Mouse (Mus musculus) right cerebral cortex, postnatal 25 days (tissue): Measurements from ENCODE around the gene Zfp992.
"Not testable (repeated sequence)": the region's sequence is repeated elsewhere in the genome, so short reads cannot be mapped to it uniquely, and the experiment has no call there.

Source experiments
- DNase-seq: peaks from one replicate; pipeline ENCODE4 v3.0.0; 2022

The Zfp992 gene

GRCm38 (mm10) chr4:146448950-146449349, at the start of gene Zfp992:
Gene Zfp992, plus strand, starts transcription at chr4:146449023.
- DNase-seq: not testable (repeated sequence)

DNA sequence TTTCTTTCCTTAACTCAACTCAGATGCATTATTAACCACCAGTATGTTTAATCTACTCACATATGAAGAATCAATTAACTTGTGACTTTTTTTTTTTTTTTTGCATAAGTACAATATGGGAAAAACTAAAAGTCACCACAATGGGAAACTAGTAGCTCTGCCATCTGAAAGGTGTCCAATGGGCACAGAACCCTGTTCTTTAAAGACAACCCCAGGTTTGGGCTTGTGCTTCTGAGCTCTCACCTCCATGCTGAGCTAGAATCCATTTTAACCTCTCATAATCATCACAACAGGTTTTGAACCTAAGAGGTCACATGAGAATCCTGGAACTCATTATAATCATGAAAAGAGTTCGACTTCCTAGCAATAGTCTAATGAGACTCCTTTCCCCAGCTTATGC, 19.4 kb upstream of the Zfp992 start:
- DNase-seq: not testable (repeated sequence)

DNA sequence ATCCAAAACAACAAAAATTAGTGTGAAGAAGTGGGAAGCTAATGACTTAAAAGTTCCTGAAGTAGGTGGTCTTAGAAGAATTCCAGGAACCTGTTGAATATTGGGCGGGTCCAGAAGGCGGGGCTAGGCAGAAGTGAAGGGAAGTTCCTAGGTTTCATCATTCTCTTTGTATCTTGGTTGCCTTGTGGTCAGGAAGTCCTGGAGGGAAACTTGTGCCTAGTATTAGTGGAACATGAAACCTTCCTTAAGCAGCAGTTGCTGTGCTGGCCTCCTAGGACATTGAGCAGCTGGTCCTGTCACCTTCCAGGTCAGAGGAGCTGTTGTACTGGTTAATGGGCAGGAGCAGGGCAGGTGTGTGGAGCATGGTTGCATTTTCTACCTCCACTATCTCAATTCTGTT, 17.9 kb upstream of the Zfp992 start:
- not testable (repeated sequence) for DNase-seq

- not testable (repeated sequence) for DNase-seq
Measured at GRCm38 (mm10) chr4:146435539-146435938, 13.3 kb upstream of the Zfp992 start.

DNA sequence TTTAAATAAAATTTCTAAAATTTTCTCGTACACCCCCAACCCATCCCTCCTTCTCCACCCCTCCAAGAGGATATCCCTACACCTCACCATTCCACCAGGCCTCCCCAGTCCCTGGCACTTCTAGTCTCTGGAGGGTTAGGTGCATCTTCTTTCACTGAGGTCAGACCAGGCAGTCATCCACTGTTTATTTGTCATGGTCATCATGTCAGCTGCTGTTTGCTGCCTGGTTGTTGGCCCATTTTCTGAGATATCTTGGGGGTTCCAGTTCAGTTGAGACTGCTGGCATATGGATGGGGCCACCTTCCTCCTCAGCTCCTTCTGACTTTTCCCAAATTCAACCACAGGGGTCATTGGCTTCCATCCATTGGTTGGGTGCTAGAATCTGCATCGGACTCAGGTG, 11.6 kb upstream of the Zfp992 start:
- DNase-seq: not testable (repeated sequence)

DNA sequence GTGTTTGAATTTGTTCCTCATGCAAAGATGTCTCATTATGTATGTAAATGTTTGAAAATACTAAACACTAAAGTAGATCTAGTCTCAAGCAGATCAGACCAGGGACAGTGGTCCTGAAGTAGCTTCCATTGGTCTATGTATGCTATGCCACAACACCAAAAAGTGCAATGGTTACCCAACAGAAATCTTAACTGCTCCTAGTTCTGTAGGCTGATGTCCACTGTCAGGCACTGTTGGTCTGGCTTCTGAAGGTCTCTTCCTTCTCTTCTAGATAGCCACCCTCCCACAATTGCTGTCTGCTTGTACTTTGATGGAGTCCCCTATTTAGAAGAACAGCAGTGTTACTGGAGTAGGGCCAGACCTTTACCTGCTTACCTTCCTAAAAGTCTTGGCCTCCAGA, 4.5 kb upstream of the Zfp992 start:
- DNase-seq: not testable (repeated sequence)

DNA sequence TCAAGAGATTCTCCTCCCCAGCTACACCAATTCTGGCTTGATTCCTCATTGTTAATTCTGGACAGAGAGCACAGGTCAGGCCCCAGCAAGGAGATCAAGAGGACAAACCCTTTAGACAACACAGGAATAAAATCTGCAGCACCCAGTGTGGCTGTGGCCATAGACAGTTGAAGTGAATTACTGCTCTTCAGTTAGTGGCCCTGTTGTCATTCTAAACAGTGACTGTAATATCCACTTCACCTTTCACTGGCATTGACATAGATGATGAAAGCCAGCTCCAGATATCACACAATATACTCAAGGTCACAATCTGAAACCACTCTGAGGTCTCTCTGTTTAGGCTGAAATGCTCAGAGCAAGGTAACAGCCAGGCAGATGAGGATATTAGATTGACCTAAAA, 3.7 kb upstream of the Zfp992 start:
- DNase-seq: not testable (repeated sequence)

DNA sequence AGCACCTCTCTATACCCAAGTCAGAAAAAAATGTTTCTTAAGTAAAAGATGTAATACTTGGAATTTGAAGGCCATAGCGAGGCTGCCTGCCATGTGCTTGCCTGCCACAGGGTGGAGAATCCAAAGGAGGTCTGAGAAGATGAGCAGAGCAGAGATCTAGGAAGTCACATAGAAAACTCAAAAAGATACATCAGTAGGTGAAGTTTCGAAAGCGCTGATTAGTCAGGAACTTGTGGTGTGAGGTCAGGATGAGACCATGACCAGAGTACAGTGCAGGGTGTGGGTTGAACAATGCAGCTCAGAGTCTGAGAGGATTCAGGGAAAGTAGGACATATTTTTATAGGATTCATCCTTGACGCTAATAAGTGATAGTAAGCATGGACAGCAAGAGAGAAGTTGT, 2.7 kb upstream of the Zfp992 start:
- DNase-seq: not testable (repeated sequence)

GRCm38 (mm10) chr4:146447016-146447415, 1.8 kb upstream of the Zfp992 start:
- not testable (repeated sequence) for DNase-seq

- DNase-seq: not testable (repeated sequence)
Measured at GRCm38 (mm10) chr4:146449711-146450110, 888 bp downstream of the Zfp992 start.

GRCm38 (mm10) chr4:146452576-146452975, 3.8 kb downstream of the Zfp992 start:
- not testable (repeated sequence) for DNase-seq

DNA sequence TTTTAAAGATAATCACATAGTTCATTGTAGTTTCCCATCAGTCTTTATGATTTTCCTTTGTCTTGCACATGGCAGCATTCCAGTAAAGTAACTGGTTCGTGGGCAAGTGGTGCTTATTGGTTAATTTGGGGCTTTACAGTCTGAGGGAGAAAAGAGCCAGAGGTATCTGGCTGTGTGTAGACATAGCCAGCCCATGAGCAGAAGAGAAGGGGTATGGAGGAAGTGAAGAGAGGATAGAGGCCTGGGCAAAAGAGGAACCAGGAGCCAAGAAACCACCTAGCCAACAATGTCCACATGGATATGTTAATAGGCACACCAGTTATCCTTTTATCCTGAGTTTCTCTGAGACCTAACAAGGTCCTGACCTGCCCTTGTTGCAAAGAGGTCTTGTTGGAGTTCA, 5.3 kb downstream of the Zfp992 start:
- not testable (repeated sequence) for DNase-seq

DNA sequence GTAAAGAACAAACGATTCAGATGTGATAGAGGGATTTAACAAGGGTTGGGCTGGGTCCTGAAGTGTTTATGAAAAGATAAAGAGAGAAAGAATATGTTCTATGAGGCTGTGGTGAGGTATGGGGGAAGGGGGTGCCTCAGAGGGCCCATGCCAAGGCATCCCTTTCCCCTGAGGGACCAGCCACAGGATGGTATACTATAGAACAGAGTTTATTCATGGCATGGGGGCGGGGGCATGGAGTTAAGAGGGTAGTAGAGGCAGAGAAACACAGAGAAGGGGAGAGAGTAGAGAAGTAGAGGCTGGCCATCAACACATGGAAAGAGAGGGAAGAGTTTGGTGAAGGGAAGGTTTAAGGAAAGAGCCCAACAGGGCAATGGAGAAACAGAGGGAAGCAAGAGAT, 6.1 kb downstream of the Zfp992 start:
- DNase-seq: no peak

DNA sequence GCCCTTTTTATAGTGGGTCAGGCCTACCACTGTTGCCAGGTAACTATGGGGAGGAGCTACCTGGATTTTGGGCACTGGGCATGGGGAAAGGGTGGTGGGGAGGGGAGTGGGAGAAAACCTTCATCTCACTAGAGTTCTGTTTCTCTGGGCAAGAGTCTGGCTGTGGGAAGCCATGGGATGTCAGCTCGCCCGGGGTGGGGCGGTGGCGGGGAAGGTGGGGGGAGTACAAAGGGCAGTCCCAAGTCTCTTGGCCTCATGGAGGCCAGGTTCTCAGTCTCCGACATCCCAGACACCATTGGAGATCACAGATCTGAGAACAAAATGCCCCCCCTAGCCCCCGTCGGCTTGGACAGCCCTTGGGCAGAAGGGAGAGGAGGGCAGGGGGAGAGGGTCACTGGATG, 6.5 kb downstream of the Zfp992 start:
- DNase-seq: no peak

- DNase-seq: no peak
Measured at GRCm38 (mm10) chr4:146456061-146456726, 7.4 kb downstream of the Zfp992 start.

DNA sequence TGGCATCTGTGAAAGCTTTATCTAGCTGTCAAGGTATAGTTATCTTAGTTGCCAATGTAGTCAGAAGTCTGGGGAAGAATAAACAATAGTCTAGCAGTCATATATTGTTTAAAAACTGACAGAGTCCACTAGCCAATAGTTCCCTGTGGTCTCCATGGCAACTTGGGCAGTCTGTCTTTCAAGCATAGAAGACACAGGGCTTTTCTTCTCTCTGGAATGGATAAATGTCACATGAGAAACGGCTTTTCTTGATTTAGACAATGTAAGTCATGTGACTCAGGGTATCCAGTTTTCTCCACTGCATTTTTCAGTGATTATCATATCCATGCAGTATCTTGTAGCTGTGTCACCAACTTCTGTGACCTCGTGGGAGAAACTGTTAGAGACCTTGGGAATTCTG, 8.3 kb downstream of the Zfp992 start:
- DNase-seq: no peak

GRCm38 (mm10) chr4:146457720-146458119, 8.9 kb downstream of the Zfp992 start:
- DNase-seq: no peak

GRCm38 (mm10) chr4:146459822-146460221, 11.0 kb downstream of the Zfp992 start:
- DNase-seq: not testable (repeated sequence)

DNA sequence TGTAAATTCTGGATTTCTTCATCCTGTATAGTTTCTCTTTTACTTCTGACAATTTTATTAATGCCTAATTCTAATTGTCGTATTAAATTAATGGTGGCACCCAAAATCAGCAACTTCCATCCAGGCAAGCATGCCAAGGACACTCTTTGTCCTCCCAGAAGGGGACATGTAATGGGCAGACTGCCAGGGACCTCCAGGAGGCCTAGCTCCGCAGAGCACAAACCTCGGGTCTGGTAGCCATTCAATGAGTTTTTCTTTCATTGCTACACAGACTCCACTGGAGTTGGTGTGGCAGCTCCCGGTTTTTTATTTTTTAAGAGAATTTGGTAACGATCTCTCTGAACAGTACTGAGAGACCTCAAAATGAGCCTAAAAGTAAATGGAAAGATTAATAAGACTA, 11.9 kb downstream of the Zfp992 start:
- not testable (repeated sequence) for DNase-seq

- DNase-seq: not testable (repeated sequence)
Measured at GRCm38 (mm10) chr4:146463649-146464351, 15.0 kb downstream of the Zfp992 start.

DNA sequence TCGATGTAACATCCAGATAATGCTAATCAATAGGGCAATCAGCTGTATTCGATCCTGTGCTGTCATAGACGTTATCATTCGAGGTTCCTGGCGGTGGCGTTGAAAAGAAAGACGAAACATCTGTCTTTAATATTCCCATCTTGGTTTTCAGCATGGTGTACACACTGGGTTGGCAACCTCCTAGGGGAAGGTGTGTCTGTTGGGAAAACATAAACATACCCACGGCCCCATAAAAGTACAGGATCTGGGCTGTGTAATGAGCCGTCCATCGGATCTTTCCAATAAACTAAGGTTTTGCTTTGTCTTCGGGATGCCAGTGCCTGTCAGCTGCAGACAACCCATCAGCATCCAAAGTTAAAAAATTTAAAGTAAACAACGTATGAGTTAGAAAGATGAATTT, 21.2 kb downstream of the Zfp992 start:
- not testable (repeated sequence) for DNase-seq

DNA sequence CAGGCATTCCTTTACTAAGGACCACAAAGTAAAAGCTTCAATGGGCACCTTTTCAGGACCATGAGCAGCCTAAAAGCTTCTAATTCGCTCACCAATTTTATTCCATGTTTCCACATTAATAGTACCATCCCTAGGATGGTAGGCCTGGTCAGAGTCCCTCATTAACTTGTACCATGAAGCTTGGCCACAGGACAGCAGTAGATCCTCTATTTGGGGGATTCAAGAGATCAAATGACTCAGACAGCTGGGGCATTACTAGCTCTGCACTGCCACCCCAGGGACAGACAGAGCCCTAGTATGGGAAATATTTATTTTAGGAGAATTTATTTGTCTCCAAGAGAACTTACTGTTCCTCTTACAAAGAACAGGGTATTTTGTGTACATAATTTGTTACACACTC, 25.4 kb downstream of the Zfp992 start:
- DNase-seq: not testable (repeated sequence)

DNA sequence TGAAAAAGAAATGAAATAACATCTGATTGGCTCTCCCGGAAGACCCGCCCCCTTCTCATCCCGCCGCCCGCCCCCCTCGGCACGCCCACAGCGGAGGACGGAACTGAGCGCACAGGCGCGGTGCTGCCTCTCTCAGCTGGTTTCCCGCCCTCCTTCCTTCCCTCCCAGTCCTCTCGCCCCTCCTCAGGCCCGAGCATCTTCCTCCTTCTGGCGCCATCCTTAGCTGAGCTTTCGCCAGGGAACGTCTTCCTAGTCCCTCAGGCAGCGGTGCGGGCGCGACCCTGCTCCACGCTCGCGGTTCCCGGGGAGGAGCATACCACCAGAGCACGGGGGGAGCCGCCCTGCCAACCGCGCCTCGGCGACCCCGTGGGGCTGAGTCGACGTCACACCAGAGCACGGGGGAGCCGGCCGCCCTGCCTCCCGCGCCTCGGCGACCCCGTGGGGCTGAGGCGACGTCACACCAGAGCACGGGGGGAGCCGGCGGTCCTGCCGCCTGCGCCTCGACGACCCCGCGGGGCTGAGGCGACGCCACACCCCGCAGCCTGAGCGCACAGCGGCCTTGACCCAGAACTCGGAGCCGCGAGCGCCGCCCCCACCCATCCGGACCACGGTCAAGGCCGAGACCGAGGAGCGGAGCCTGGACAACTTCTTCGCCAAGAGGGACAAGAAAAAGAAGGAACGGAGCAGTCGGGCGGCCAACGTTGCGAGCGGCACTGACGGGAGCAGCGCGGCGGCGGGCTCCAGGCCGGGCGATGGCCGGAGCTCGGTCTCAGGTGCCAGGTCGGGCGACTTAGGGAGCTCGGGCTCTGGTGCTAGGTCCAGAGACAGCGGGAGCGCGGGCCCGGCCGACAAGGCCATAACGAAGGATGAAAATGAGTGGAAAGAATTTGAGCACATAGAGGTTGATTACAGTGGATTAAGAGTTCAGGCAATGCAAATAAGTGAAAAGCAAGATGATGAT, 26.2 kb downstream of the Zfp992 start:
- DNase-seq: not testable (repeated sequence)
